8 mouse cellular contexts compared by ENCODE assay signal in the genomic region with DNA sequence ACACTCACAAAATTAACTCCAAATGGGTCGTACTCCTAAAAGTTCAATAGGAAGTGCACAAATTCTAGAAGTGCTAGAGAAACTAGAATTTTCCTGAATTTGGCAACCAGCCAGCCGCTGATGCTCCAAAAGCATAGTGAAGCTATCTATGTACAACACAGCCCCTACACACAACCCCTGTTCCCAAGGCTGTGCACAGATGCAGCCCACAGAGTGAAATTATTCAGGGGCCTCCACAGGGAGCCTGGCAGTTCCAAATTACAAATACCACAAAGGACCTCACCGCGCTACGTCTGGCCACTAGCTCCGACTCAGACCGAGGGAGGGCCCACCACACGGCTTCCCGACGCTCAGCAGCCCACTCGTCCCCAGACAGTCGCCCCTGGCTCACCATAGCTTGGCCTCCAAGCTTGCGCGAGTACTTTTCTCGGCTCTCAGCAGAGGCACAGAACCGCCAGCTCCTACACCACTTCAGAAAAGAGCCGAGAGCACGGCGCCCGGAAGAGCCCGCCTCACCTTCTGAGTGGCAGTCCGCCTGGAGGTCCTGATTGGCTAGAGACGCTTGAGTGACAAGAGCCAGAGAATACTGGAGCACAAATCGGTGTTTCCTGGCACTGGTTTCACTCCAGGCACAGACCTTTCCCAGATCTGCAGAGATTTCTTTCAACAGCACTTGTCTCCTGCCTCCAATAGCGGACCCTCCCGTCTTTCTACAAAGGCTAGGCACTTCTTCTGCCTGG. TPM values are rescaled to one million over a fixed set of nuclear protein-coding genes. Genes with fewer than 3 reads are reported as not detected.
DNase-seq lines count a peak whose midpoint lies in the region; ATAC-seq and TF ChIP-seq lines count a peak whose summit lies in the region.

No protein-coding gene starts in this region.

- intact Hi-C loops in left cerebral cortex, adult 2 months (cut with DNase I): loop anchor here (2.0 to 5.0 kb wide), 2 partner anchors 66 to 152 kb away; no protein-coding TSS in a partner anchor

- TF ChIP-seq CTCF in left cerebral cortex, adult 2 months (IDR thresholded peaks at IDR 0.05): no peak

- H3K4me3 ChIP-seq in left cerebral cortex, adult 2 months: peak overlapping the region; percentile 75
- H3K4me3 ChIP-seq in macrophage (ENCODE audit: inconsistent target): peak overlapping the region; percentile 90

- ATAC-seq in common myeloid progenitor, adult 5-6 weeks (replicated peaks; ENCODE audit: low read depth, poor library complexity, severe bottlenecking): peak; percentile 96

- WGBS in macrophage (ENCODE audit: missing documents): 5% methylated on average over 26 of the region's 26 CpGs

- H3K27ac ChIP-seq in left cerebral cortex, adult 2 months: peak overlapping the region; percentile 94
- peak overlapping the region; percentile 58 for H3K27ac ChIP-seq in macrophage

- H3K79me2 ChIP-seq in macrophage (ENCODE audit: inconsistent target): peaks cover 12% of the 10 kb centered on the region; the same call in 1 of the 2 replicates

- DNase-seq in adipocyte (ENCODE audit: low spot score): peak; percentile 95
- peak; percentile 80 for DNase-seq in gastrocnemius, postnatal 10 days
- DNase-seq in hindlimb bud, embryonic 11.5 days (ENCODE audit: extremely low spot score, low read depth, low spot score): peak; percentile 76
- peak; percentile 83 to 90 for DNase-seq in left cerebral cortex, adult 2 months (ENCODE audit: extremely low spot score in 1 of 2, low spot score in 2 of 2)
- DNase-seq in retina, postnatal 7 days (ENCODE audit: low read depth, low spot score): peak; percentile 81
- DNase-seq in urinary bladder, adult 18-20 months (ENCODE audit: low spot score in 2 of 2): peak; percentile 78 to 86

- H3K36me3 ChIP-seq in macrophage (ENCODE audit: inconsistent target): no peaks in the 10 kb centered on the region

RNA-seq across cellular contexts. Expression of gene Gm9495, which starts 58.1 kb away (rescaled TPM):
- not detected in 2 replicates for total RNA-seq in common myeloid progenitor, adult 5-6 weeks (2017)
- total RNA-seq in gastrocnemius, postnatal 10 days (2021): not detected
- total RNA-seq in left cerebral cortex, adult 2 months (2021): under 1 TPM; 0.14 TPM
- not detected for total RNA-seq in macrophage (2018; cell fraction: chromatin; rRNA removed)
- not detected for total RNA-seq in macrophage (2018; cell fraction: cytosol; rRNA removed)
- not detected for total RNA-seq in macrophage (2018; cell fraction: nucleus; rRNA removed)
- not detected in 3 replicates for polyA plus RNA-seq in macrophage (2018)

Comparison
In these comparisons a context has a peak if more than half of its experiments do, and no peak if none do; other contexts are left out.
1. Peak in every context shown above with its lines: DNase-seq, ATAC-seq, H3K4me3 ChIP-seq and H3K27ac ChIP-seq.